Mouse (Mus musculus): ENCODE results near the gene Rftn2.

Gene Rftn2

DNA sequence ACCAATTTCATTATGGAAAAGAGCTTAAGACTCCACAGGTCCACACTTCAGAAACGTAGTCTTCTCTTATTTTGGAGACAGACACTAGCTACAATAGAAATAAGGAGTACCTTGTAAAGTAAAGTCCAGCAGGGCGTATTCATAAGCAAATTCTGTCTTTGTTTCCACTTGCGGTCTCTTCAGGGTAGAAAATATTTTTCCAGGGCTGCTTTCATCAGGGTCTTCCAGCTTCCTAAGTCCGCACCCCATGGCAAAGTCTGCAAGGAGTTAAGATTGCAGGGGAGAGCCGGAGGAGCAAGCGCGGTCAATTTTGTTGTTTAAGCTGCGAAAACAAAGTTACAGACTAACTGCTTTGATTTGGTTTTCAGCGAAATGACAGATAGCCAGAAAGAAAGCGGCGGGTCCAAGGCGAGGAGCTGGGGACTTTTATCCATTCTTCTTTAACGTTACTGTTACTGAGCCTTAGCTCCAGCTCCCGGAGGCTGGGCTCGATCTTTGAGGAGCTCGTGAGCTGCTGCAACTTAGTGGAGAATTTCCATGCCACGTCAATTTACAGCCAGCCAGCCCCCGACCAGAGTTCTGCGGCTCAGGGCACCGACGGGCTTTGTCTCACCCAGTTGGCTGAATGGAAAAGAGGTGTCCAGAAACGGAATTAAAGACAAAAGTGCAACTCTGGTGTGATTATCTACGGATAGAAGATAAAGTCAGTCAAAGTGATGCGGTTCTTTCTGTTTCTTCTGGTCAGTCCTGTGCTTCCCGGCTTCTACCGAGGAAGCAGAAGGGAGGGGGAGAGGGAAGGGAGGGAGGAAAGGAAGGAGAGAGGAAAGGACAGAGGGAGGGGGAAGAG, at the start of gene Rftn2:
Gene Rftn2, minus strand, starts transcription at position 772 of the 847 bp plus-strand sequence.
- no peak for DNase-seq

DNA sequence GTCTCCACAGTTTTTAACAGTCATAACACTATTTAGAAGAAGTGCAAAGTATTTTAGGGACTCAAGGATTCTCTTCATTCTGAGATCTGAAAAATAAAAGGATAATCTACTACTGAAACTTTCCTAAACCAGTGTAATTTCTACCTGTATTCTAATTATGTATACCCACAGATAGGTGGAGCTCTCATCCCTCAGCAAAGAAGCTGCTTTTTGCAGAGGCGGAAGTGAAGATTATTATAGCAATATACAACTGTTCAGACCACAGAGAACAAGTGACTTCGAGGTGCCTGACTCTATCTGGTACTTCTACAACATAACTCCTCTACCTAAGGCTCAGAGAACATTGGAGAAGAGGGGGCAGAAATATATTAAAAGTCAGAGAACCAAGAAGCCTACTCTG, 38.9 kb upstream of the Rftn2 start:
- DNase-seq = no peak

DNA sequence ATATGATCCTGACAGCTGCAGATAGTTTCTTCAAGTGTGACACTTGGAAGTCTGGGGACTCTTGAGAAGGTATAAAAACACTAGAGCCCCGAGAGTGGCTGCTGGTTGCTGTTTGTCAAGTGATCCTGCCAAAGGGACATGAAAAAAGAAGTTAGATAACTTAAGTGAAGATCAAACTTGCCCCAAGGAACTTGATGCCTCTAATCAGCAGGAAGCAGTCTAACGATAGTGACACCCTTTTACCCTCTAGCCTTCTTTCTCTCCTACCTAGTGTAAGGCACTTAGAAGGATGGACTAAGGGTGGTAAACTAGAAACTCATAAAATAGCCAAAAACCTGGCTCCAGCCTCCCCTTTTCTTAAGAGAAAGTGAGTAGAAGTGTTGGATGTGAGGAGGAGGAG, 37.8 kb upstream of the Rftn2 start:
- DNase-seq = no peak

DNA sequence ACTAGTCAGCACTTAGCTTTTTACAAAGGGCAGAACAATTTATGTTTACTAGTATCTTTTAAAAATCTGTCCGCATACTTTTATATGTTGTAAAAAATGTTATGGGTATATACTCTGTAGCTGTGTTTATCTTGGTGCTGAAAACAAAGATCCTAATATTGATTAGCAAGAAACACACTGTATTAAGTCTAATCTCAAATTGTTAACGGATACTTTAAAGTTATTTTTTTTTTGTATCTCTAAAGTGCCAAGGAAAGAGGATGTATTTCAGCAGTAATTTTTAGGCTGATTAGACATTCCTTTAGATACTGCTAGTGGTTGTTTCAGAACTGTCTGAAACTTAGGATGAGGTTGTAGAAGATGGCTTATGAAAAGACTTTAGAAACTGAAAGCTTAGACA, 19.8 kb upstream of the Rftn2 start:
- no peak for DNase-seq

DNA sequence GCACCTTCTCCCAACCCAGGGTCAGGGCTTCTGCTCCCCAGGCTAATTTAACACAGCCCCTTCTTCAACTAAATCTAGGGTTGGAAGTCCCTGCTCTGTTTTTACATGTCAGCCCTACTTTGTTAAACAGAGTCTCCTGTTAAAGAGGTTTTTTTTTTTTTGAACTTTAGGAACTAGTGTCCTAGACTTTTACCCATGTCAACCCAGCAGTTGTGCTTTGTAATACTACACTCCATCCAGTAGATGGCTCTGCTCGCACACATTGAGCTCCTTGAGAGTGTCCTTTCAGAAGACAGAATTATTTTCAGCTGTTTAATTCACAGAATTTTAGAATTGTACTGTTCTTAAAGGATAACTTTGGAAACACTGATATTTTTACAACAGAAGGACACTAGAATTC, 12.7 kb upstream of the Rftn2 start:
- DNase-seq = peak in 1 of 2 experiments; percentile 24

DNA sequence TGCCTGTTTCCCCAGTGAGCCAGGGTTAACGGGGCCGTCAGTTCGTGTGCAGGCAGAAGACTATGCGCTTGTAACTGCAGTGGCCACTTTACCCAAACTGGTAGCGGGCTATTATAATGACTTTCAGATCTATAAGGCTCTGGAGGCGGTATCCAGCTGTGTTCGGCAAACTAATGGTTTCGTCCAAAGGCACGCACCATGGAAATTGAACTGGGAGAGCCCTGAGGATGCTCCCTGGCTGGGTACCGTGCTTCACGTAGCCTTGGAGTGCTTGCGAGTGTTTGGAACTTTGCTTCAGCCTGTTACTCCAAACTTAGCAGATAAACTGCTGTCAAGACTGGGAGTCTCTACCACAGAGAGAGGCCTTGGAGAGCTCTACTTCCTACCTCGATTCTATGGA, 11.9 kb upstream of the Rftn2 start:
- no peak for DNase-seq

DNA sequence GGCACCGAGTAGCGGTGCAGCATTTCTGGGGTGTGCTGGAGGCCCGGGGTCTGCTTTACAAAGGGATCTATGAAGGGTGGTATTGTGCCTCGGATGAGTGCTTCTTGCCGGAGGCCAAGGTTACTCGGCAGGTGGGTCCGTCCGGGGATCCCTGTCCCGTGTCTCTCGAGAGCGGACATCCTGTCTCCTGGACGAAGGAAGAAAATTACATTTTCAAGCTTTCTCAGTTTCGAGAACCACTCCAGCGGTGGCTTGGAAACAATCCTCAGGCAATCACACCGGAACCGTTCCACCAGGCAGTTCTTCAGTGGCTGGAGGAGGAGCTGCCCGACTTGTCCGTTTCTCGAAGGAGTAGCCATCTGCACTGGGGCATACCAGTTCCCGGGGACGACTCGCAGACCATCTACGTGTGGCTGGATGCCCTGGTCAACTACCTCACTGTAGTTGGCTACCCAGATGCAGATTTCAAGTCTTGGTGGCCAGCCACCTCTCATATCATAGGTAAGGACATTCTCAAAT, 11.1 kb upstream of the Rftn2 start:
- DNase-seq = no peak

DNA sequence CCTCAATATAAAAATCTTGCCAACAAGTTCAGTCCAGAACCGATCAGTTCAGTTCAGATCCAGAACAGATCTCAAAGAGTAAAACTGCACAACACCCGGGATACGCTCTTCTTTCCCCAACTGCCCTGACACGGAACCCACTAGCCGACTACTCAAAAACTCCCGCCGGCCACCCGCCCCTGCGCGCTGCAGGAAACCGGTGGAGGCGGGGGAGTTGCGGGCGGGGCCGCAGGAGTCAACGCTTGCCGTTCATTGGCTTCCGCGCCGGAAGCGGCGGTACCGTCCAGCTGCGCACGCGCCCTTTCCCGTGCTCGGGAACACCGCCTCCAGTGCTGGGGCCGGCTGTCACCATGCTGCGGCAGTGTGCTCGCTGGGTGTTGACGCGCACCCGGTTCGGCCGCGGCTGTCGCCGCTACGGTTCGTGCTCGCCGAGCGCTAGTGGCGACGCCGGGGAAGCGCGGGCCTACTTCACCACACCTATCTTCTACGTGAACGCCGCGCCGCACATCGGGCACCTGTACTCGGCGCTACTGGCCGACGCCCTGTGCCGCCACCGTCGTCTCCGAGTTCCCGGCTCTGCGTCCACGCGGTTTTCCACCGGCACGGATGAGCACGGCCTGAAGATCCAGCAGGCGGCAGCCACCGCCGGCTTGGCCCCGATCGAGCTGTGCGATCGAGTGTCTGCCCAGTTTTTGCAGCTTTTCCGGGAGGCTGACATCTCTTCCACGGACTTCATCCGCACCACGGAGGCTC, 10.5 kb upstream of the Rftn2 start, which contains the start of gene Mars2:
Gene Mars2, plus strand, starts transcription at position 288 of the 753 bp plus-strand sequence.
- peak; percentile 93 to 94 for DNase-seq

DNA sequence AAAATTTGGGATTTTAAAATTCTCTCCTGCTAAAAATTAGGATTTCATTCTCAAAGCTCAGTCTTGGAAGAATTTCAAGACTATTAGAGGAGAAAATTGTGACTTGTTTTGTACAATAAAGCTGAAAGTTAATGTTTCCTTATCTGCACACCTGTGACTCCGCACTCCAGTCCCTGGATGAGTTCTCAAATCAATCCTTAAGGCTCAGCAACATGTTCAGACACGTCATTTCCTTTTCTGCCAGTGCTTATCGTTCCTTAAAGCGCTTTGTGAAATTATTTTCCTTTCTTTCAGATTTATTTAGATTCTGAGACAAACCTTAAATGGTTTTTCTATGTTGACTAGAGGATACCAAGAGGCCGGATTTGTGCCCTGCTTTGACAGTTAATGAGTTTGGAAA, 9.9 kb upstream of the Rftn2 start:
- no peak for DNase-seq

DNA sequence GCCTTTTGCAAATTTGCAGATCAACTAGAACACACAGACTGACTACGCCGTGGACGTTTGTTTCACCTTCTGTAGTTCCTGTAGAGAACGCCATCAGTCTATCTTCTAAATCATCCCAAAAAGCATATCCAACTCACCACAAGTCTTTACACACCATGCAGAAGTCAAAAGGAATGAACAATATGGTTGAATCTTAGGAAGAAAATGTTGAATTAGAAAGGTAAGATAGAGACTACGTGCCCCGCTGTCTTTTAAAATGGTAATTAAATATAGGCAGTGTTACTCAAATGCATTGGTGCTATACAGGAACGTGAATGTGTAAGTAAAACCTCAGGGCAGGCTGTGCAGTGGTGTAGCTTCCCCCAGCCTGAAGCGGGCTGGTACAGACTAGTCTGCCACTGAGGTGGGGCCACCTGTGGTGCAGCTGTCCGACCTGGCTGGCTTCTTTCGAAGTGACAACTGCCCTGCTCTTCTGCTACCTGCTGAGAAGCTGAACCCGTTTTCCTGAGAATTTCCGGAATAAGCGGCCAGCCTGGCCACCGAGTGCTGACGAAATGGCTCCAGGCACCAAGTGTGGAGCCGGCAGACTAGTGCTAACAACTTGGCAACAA, 8.4 kb upstream of the Rftn2 start:
- no peak for DNase-seq

DNA sequence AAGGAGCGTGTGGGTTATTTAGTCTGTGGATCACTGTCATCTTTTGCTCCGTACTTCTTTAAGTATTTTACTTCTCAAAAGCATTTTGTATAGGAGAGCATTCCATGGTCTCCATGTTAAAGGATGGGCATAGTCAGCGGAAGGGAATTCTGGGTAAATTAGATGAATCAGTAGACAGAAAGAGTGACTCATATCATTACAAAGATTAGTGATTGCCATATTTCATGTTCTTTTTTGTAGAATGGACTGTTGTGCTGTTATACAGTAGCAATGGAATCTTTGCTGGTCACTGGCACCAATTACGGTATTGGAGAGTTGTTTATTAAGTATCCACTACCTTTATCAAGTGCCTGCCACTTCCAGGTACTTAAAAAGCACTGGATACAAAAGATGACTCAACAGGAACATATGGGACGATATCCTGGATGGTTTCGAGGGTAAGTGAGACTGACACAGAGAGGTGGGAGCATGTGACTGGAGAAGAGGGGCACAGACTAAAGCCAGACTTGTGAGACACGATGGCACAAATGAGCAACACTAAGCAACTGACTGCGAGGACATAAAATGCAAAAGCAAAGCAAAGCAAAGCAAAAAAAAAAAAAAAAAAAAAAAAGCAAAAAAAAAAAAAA, 1.8 kb upstream of the Rftn2 start:
- no peak for DNase-seq

DNA sequence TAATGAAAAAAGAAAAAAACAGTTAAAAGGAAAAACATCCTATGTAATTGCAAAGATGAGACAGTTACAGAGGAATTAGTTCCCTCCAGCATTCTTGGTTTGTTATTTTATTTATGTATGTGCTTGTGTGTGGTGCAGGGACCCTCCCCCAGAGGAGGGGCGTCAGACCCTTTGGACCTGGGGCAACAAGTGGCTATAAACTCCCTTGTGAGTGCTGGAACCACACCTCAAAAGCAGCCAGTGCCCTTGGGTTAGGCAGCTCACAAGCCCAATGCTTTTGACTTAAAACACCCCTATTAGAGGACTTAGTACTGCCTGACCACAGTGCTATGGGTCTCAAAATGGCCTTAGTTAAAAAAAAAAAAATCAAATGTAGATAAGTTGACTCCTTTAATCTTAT, 794 bp upstream of the Rftn2 start:
- DNase-seq = no peak

DNA sequence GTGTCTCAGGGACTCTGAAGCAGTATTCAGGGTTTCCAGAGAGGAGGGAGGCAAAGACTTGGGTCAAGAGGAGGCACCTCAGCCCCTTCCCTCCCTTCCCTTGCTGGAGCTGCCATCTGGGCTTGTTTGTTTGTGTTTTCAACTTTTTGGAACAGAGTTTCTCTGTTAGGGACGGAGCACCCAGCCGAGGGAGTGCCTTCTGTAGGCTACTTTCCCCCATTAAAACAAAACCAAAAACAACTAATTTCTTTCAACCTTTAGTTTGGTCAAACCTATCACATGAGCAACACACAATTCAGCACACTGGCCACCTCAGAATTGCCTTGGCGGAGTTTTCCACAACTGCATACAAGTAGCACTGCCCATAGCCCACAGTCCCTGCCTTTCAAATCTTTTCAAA, 1.2 kb downstream of the Rftn2 start:
- no peak for DNase-seq

DNA sequence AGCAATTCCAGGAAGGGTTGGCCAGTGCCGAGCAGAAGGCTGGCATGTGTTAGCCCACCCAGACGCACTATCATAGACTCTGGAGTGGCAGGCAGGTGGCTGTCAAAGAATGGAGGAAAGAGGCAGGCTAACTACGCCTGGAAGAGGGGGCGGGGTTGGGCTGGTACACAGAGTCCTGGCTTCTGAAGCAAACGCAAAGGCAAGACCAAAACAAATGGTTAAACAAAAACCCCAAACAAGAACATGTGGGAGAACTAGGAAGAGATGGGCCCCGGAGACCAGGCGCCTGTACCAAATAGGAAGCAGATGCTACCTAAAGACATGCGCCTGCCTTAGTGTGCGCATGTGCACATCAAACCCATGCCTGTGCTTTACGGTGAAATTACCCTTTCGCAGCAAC, 2.5 kb downstream of the Rftn2 start:
- DNase-seq = no peak

DNA sequence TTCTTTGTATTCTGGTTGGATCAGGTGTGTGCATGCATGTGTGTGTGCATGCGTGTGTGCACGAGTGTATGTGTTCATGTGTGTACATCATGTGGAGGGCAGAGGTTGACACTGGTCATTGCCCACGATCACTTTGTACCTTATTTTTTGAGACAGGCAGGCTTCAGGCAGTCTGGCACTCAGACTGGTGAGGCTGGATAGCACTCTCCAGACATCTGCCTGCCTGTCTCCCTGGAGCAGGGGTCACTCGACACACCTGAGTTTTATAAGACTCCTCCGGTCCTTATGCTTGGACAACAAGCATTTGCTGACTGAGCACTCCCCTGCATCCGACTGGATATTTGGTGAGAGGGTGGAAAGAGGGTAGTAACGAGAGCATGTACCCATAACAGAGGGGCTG, 3.6 kb downstream of the Rftn2 start:
- no peak for DNase-seq

DNA sequence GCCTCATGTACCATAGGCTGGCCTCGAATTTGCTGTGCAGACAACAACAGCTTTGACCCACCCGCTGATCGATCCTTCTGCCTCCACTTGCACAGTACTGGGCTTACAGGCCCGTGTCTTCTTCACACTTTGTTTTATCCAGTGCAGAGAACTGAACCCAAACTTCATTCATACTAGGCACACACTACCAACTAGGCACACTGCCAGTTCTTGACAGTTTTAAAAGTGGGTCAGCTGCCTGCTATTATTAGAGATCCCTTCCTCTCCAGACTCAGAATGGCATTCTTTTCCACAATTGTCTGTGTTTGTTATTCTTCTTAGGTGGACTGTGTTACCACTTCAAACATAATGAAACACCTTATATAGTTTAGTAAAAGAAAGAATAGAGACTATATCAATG, 5.2 kb downstream of the Rftn2 start:
- DNase-seq = no peak

DNA sequence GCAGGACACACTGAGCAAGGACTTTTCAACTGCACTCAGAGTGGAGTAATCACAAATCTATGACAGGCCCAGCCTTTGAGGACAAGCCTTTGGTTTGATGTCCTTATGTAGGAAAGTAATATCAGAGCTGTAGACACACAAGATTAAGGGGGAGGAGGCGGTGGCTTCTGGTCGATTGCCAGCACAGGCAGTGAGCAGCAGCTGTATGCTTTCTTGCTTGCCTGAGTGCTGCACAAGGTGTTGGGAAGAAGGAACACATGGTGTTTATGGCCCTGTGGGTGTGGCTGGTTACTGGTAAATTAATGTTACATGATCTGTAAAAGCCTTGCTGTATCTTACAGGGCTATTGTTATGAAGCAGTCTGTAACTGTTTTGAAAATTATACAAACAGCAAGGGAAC, 9.4 kb downstream of the Rftn2 start:
- DNase-seq = no peak

DNA sequence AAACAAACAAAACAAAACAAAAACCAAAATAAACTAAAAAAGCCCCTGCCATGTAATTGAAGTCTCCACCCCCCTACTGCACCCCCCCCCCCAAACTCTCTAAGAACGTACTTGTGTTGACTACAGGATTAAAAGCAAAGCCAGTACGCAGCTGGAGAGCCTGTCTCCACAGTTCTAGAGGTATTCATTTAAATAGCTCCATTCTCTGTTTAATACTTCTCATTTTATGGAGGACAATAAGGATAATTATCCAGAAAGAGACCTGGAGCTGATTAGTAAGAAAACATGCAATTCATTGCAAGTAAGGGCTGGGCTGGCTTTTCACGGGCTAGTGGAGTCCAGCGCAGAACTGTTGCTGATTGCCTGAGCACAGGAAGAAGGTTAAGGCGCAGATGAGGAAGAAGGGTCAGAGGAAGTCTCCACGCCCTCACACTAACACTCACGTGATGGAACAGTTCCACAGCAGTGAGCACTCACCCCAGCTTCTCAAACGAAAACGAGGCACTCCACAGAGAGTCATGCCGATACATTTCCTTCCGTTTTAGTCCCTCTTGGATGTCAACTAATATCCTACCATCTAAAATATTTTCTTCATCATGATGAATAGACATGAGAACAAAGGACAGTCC, 11.3 kb downstream of the Rftn2 start:
- peak; percentile 37 to 45 for DNase-seq

DNA sequence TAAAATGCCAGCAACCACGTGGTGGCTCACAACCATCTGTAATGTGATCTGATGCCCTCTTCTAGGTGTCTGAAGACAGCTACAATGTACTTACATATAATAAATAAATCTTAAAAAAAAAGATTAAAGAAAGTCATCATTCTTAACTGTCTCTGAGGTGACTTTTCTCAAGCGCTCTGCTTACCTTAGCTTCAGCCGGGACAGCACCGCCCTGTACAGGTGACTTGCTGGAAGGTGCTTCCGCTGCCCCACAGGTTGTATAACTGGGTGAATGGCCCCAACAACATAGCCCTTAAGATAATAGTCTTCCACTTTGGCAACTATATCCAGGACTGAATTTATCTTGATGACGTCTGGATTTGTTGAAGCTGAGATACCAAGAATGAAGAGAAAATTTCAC, 12.6 kb downstream of the Rftn2 start:
- DNase-seq = no peak

DNA sequence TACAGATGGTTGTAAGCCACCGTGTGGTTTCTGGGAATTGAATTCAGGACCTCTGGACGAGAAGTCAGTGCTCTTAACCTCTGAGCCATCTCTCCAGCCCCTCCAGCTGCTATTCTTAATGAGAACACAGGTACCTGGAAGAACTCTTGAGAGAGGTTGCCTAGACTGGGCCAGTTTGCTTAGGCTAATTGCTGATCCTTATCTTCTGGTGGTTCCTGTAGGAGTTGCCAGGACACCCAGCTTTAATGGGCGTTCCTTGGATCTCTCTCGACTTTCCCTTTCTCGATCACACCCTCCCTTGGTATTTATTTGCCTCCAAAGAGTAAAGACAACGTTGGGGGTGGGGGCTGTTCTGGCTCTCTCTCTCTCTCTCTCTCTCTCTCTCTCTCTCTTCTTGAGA, 13.1 kb downstream of the Rftn2 start:
- no peak for DNase-seq

DNA sequence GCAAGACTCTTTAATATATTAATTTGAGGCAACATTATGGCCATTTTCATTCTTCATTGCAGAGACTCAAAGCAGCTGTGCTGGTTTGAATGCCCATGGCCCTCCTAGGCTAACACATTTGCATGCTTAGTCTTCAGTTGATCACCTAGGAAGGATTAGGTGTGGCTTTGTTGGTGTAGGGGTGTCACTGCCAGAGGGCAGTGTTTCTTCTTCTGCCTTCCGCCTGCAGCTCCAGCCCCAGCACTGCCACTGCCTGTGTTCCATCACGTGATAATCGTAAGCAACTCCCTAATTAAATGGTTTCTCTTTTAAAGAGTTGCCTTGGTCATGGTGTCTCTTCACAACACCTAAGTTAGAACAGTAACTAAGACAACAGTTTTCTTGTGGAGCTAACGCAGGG, 13.8 kb downstream of the Rftn2 start:
- no peak for DNase-seq

DNA sequence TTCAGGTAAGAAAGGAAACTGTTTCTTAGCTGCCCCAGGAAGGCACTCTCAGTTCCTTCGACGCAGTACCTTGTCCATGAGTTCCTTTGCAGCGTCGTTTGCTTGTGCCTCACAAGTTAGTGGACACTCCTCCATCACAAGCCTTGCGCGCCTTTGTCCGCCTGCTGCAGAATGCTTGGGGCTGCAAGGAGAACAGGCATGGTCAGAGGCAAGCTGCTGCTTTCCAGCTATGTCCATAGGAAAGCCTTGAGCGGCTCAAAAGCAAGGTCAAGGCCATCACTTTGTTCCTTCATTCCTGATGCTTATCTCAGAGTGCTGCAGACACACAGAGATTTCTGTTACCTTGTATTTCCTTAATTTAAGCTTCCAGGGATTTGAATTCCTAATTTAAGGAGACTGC, 15.5 kb downstream of the Rftn2 start:
- no peak for DNase-seq
